Mouse (Mus musculus): Measurements from ENCODE around the gene Dnph1. TPM values are rescaled to one million over a fixed set of nuclear protein-coding genes. Genes with fewer than 3 reads are reported as not detected.

Gene Dnph1
- polyA plus RNA-seq (2015; fragmentation: Illumina TruSeq; extraction: RNeasy Lipid Tissue Mini Kit (QIAGEN cat#74804); ENCODE audit: insufficient read depth, low replicate concordance): 1.6 TPM

DNA sequence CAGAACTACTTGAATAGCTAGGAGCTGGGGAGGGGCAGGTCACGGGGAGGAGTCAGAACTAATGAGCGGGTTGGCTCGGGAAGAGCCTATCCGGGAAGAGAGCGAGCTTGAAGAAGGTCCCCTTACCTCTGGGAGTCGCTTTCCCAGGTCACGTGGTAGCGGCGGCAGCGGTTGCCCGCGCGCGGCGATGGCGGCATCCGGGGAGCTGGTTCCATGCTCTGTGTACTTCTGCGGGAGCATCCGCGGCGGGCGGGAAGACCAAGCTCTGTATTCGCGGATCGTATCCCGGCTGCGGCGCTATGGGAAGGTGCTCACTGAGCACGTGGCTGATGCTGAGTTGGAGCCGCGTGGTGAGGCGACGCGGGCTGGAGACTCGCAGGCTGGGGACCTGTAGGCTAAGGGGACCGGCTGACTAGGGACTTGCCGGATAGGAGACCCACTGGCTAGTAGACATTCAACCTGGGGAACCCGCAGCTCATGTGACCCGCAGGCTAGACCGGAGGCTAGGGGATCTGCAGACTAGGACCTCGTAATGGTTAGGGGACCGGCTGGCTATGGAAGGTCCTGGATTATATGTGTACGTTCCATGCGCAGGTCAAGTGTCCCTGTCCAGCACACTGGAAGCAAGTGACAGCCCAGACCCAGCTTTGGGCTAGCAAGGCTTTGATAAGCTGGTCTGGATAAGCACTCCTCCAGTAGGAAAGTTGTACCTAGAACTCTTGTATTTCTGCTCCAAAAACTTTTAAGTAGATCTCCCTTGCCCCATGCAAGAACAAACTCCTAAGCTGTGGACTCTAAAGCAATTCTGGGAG is at the start of gene Dnph1:
Dnph1 (plus strand) TSS at position 89 of the 812 bp plus-strand sequence.

DNA sequence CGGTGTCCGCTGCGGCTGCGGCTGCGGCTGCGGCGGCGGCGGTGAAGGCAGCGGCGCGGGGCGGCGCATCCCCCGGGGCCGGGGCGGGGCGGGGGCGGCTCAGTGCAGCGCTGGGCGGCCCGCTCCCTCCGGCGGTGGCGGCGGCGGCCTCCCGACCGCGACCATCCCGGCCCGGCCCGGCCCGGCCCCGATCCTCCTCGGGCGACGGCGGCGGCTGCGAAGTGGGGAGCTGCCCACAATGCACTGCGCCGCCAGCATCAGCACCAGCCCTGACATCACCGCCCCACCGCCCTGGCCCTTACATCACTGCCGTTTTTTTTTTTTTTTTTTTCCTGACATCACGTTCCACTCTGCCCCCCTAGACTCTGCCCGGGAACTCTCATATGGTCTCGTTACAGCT is 9.1 kb upstream of the Dnph1 start, which contains the start of gene Ttbk1:
Ttbk1 (minus strand) TSS at position 245 of the 400 bp plus-strand sequence.

DNA sequence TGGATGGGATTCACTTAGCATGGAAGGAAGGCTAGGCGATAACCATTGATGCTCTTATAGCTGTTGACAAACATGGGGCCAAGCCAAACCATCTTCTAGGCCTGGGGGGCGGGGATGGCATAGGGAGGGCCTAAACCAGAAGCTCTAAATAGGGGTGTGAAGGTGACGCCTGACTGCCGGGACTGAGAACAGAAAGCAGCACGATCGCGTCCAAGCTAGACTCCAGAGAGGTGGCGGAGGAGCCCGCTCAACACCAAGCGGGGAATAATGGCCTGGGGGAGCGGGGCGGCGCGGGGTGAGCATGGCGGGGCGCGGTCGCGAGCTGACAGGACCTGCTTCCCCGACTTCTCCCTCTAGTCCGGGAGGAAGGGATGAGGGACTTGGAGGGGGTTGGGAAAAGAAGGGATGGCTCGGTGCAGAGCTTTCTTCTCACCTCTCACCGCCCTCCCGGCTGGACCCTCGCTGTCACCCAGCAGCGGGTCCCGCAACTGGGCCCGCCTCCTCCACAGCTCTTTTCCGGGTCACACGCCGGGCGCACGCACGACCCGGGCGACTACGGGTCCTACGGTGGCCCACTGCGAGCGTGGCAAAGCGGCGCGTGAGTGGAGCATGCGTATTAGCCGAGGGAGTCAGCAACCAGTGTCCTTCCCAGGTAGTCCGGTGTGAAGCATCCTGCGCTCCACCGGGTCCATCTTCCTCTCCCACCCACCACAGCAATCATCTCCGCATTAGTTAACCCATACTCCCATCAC is 49.5 kb downstream of the Dnph1 start, which contains the start of gene Cul9:
Cul9 (minus strand) TSS at position 576 of the 752 bp plus-strand sequence.

Other genes starting within 250 kb of the Dnph1 start
- gene Polr1c, start 248.7 kb upstream of the Dnph1 start, polyA plus RNA-seq (2015; fragmentation: Illumina TruSeq; extraction: RNeasy Lipid Tissue Mini Kit (QIAGEN cat#74804); ENCODE audit: insufficient read depth, low replicate concordance): 37.5 TPM
- gene Yipf3, start 248.6 kb upstream of the Dnph1 start, polyA plus RNA-seq (2015; fragmentation: Illumina TruSeq; extraction: RNeasy Lipid Tissue Mini Kit (QIAGEN cat#74804); ENCODE audit: insufficient read depth, low replicate concordance): 20.5 TPM
- 0.37 TPM for gene Lrrc73, start 243.2 kb upstream of the Dnph1 start, polyA plus RNA-seq (2015; fragmentation: Illumina TruSeq; extraction: RNeasy Lipid Tissue Mini Kit (QIAGEN cat#74804); ENCODE audit: insufficient read depth, low replicate concordance)
- gene Tjap1, start 213.7 kb upstream of the Dnph1 start, polyA plus RNA-seq (2015; fragmentation: Illumina TruSeq; extraction: RNeasy Lipid Tissue Mini Kit (QIAGEN cat#74804); ENCODE audit: insufficient read depth, low replicate concordance): 10.3 TPM
- gene Dlk2, start 199.3 kb upstream of the Dnph1 start, polyA plus RNA-seq (2015; fragmentation: Illumina TruSeq; extraction: RNeasy Lipid Tissue Mini Kit (QIAGEN cat#74804); ENCODE audit: insufficient read depth, low replicate concordance): not detected
- gene Abcc10, start 168.4 kb upstream of the Dnph1 start, polyA plus RNA-seq (2015; fragmentation: Illumina TruSeq; extraction: RNeasy Lipid Tissue Mini Kit (QIAGEN cat#74804); ENCODE audit: insufficient read depth, low replicate concordance): 4.7 TPM
- gene Zfp318, start 113.0 kb upstream of the Dnph1 start, polyA plus RNA-seq (2015; fragmentation: Illumina TruSeq; extraction: RNeasy Lipid Tissue Mini Kit (QIAGEN cat#74804); ENCODE audit: insufficient read depth, low replicate concordance): 169 TPM
- 9.2 TPM for gene Crip3, start 67.8 kb upstream of the Dnph1 start, polyA plus RNA-seq (2015; fragmentation: Illumina TruSeq; extraction: RNeasy Lipid Tissue Mini Kit (QIAGEN cat#74804); ENCODE audit: insufficient read depth, low replicate concordance)
- gene Slc22a7, start 58.3 kb upstream of the Dnph1 start, polyA plus RNA-seq (2015; fragmentation: Illumina TruSeq; extraction: RNeasy Lipid Tissue Mini Kit (QIAGEN cat#74804); ENCODE audit: insufficient read depth, low replicate concordance): not detected
- 0.75 TPM for gene Ttbk1, start 9.0 kb upstream of the Dnph1 start, polyA plus RNA-seq (2015; fragmentation: Illumina TruSeq; extraction: RNeasy Lipid Tissue Mini Kit (QIAGEN cat#74804); ENCODE audit: insufficient read depth, low replicate concordance)
- gene Cul9, start 49.7 kb downstream of the Dnph1 start, polyA plus RNA-seq (2015; fragmentation: Illumina TruSeq; extraction: RNeasy Lipid Tissue Mini Kit (QIAGEN cat#74804); ENCODE audit: insufficient read depth, low replicate concordance): 7.8 TPM
- 9.6 TPM for gene Srf, start 59.5 kb downstream of the Dnph1 start, polyA plus RNA-seq (2015; fragmentation: Illumina TruSeq; extraction: RNeasy Lipid Tissue Mini Kit (QIAGEN cat#74804); ENCODE audit: insufficient read depth, low replicate concordance)
- gene Ptk7, start 132.8 kb downstream of the Dnph1 start, polyA plus RNA-seq (2015; fragmentation: Illumina TruSeq; extraction: RNeasy Lipid Tissue Mini Kit (QIAGEN cat#74804); ENCODE audit: insufficient read depth, low replicate concordance): 2.3 TPM
- 5.2 TPM for gene Klc4, start 149.3 kb downstream of the Dnph1 start, polyA plus RNA-seq (2015; fragmentation: Illumina TruSeq; extraction: RNeasy Lipid Tissue Mini Kit (QIAGEN cat#74804); ENCODE audit: insufficient read depth, low replicate concordance)
- gene Mrpl2, start 149.5 kb downstream of the Dnph1 start, polyA plus RNA-seq (2015; fragmentation: Illumina TruSeq; extraction: RNeasy Lipid Tissue Mini Kit (QIAGEN cat#74804); ENCODE audit: insufficient read depth, low replicate concordance): 16.5 TPM
- gene Cul7, start 153.6 kb downstream of the Dnph1 start, polyA plus RNA-seq (2015; fragmentation: Illumina TruSeq; extraction: RNeasy Lipid Tissue Mini Kit (QIAGEN cat#74804); ENCODE audit: insufficient read depth, low replicate concordance): 2.9 TPM
- gene Rrp36, start 177.6 kb downstream of the Dnph1 start, polyA plus RNA-seq (2015; fragmentation: Illumina TruSeq; extraction: RNeasy Lipid Tissue Mini Kit (QIAGEN cat#74804); ENCODE audit: insufficient read depth, low replicate concordance): 14.0 TPM
- 41.4 TPM for gene Mea1, start 182.1 kb downstream of the Dnph1 start, polyA plus RNA-seq (2015; fragmentation: Illumina TruSeq; extraction: RNeasy Lipid Tissue Mini Kit (QIAGEN cat#74804); ENCODE audit: insufficient read depth, low replicate concordance)
- gene Klhdc3, start 184.2 kb downstream of the Dnph1 start, polyA plus RNA-seq (2015; fragmentation: Illumina TruSeq; extraction: RNeasy Lipid Tissue Mini Kit (QIAGEN cat#74804); ENCODE audit: insufficient read depth, low replicate concordance): 35.6 TPM
- 26.7 TPM for gene Ppp2r5d, start 208.4 kb downstream of the Dnph1 start, polyA plus RNA-seq (2015; fragmentation: Illumina TruSeq; extraction: RNeasy Lipid Tissue Mini Kit (QIAGEN cat#74804); ENCODE audit: insufficient read depth, low replicate concordance)
- gene Pex6, start 214.8 kb downstream of the Dnph1 start, polyA plus RNA-seq (2015; fragmentation: Illumina TruSeq; extraction: RNeasy Lipid Tissue Mini Kit (QIAGEN cat#74804); ENCODE audit: insufficient read depth, low replicate concordance): 6.5 TPM
- 0.36 TPM for gene Gnmt, start 232.5 kb downstream of the Dnph1 start, polyA plus RNA-seq (2015; fragmentation: Illumina TruSeq; extraction: RNeasy Lipid Tissue Mini Kit (QIAGEN cat#74804); ENCODE audit: insufficient read depth, low replicate concordance)

Measured in spleen, adult 10 weeks (tissue).